Mouse (Mus musculus): ENCODE results near the gene Cd163. TPM values are rescaled to one million over a fixed set of nuclear protein-coding genes. Genes with fewer than 3 reads are reported as not detected.

Gene Cd163
- total RNA-seq (2023) = 1.7 and 2.1 TPM in 2 replicates

GRCm38 (mm10) chr6:124304356-124304755 lies at the start of gene Cd163:
TSS of gene Cd163 (plus strand) at chr6:124304656.

Other genes with a start within 250 kb of the Cd163 start
- gene Vmn2r27, start 72.8 kb upstream of the Cd163 start, total RNA-seq (2023) = not detected in 2 replicates
- 43.8 and 79.5 TPM in 2 replicates for gene Pex5, start 110.4 kb downstream of the Cd163 start, total RNA-seq (2023)
- 0.91 and 1.5 TPM in 2 replicates for gene Clstn3, start 160.1 kb downstream of the Cd163 start, total RNA-seq (2023)
- gene C1rl, start 188.5 kb downstream of the Cd163 start, total RNA-seq (2023) = 38.8 and 44.2 TPM in 2 replicates
- 3.4 and 4.0 TPM in 2 replicates for gene C1ra, start 207.7 kb downstream of the Cd163 start, total RNA-seq (2023)
- 0.66 TPM in 1 of 2 replicates, not detected in the other for gene C1s1, start 237.7 kb downstream of the Cd163 start, total RNA-seq (2023)